Mouse (Mus musculus) heart, adult 9 months (tissue): ENCODE results near the gene L3mbtl1.
"Not testable (repeated sequence)": the region's sequence is repeated elsewhere in the genome, so short reads cannot be mapped to it uniquely, and the experiment has no call there.

Experiments
- DNase-seq, 2 experiments: peaks; one replicate each; pipeline ENCODE4 v3.0.0; 2022; ENCODE audit warnings: low spot score in 2 of 2

The L3mbtl1 gene

GRCm38 (mm10) chr2:162943148-162943846 lies at the start of gene L3mbtl1:
Gene L3mbtl1, plus strand, starts transcription at chr2:162943472.
- no peak for DNase-seq

- not testable (repeated sequence) for DNase-seq
Measured at GRCm38 (mm10) chr2:162899256-162899655, 44.0 kb upstream of the L3mbtl1 start.

GRCm38 (mm10) chr2:162899880-162900589 lies 43.2 kb upstream of the L3mbtl1 start:
- DNase-seq = no peak

GRCm38 (mm10) chr2:162900590-162900916 lies 42.7 kb upstream of the L3mbtl1 start:
- no peak for DNase-seq

GRCm38 (mm10) chr2:162905902-162906301 lies 37.4 kb upstream of the L3mbtl1 start:
- no peak for DNase-seq

GRCm38 (mm10) chr2:162908052-162908491 lies 35.2 kb upstream of the L3mbtl1 start:
- DNase-seq = no peak

- DNase-seq = no peak
Measured at GRCm38 (mm10) chr2:162914040-162914439, 29.2 kb upstream of the L3mbtl1 start.

- DNase-seq = no peak
Measured at GRCm38 (mm10) chr2:162914519-162914918, 28.8 kb upstream of the L3mbtl1 start.

- DNase-seq = no peak
Measured at GRCm38 (mm10) chr2:162919926-162920325, 23.3 kb upstream of the L3mbtl1 start.

- DNase-seq = peak in 1 of 2 experiments; percentile 24
Measured at GRCm38 (mm10) chr2:162922183-162922582, 21.1 kb upstream of the L3mbtl1 start.

GRCm38 (mm10) chr2:162922834-162923233 lies 20.4 kb upstream of the L3mbtl1 start:
- no peak for DNase-seq

GRCm38 (mm10) chr2:162924126-162924525 lies 19.1 kb upstream of the L3mbtl1 start:
- DNase-seq = no peak

GRCm38 (mm10) chr2:162927918-162928585 lies 15.2 kb upstream of the L3mbtl1 start:
- DNase-seq = no peak

- no peak for DNase-seq
Measured at GRCm38 (mm10) chr2:162929704-162930103, 13.6 kb upstream of the L3mbtl1 start.

- no peak for DNase-seq
Measured at GRCm38 (mm10) chr2:162930516-162931122, 12.7 kb upstream of the L3mbtl1 start.

GRCm38 (mm10) chr2:162931123-162931673 lies 12.1 kb upstream of the L3mbtl1 start, which contains the start of gene Srsf6:
Gene Srsf6, plus strand, starts transcription at chr2:162931528.
- peak; percentile 93 to 95 for DNase-seq

GRCm38 (mm10) chr2:162931674-162932650 lies 11.3 kb upstream of the L3mbtl1 start:
- DNase-seq = peak; percentile 65 to 75

- no peak for DNase-seq
Measured at GRCm38 (mm10) chr2:162932706-162933105, 10.6 kb upstream of the L3mbtl1 start.

- DNase-seq = no peak
Measured at GRCm38 (mm10) chr2:162934421-162934820, 8.9 kb upstream of the L3mbtl1 start.

- no peak for DNase-seq
Measured at GRCm38 (mm10) chr2:162935700-162936099, 7.6 kb upstream of the L3mbtl1 start.

GRCm38 (mm10) chr2:162939562-162939961 lies 3.7 kb upstream of the L3mbtl1 start:
- no peak for DNase-seq
